Mouse (Mus musculus) cerebellum, adult 8-10 months (tissue): Measurements from ENCODE around the gene Cygb.
"Not testable (repeated sequence)": the region's sequence is repeated elsewhere in the genome, so short reads cannot be mapped to it uniquely, and the experiment has no call there.

Experiments used
- DNase-seq: peaks from one replicate; pipeline ENCODE4 v3.0.0; 2022

Cygb gene

DNA sequence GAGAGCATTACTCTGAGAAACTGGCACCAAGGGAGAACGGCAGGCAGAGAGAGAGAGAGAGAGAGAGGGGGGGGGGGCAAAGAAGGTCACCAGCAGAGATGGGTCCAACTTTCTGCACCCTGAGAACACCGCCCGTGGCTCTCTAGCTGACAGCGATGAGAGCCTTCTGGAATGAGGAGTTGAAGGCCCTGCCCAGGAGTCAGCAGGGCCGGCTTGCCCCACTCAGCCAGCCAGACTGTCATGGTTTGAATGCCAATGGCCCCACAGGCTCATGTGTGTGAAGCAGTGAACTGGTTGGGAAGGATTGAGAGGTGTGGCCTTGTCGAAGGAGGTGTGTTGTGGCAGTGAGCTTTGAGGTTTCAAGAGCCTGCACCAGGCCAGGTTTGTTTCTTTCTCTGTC lies 40.9 kb downstream of the Cygb start:
- no peak for DNase-seq

DNA sequence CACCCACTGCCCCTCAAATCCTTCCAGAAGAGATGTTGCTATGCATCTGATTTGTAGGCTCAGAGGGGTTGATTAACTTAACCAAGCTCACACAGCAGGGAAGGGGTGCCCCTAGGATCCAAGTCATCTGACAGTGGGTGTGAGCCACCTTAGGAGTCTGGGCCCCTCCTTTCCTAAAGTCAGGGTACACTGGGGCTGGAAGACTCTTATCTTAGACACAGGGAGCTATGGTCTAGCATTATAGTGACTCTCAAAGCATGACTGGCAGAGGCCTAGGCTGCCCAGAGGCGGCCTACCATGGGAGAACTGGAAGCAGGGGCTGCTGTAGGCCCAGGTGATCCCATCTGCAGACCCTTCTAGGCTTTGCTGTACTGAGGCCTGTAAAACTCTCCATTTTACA lies 41.6 kb downstream of the Cygb start:
- DNase-seq = no peak

DNA sequence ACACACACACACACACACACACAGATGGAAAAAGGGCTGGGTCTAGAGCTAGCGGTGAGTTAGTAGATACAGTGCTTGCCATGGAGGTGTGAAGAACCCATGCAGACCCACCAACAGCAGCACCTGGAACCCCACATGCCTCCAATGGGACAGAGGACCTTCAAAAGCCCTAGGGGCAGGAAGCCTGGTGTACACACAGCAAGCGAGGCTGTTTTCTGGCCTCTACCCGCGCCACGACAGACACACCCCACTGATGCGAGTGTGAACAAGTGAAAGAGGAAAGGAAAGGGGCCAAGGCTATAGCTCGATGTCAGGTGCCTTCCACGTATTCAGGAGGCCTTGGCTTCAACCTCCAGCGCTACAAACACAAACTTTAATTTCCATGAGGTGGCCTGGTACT lies 42.2 kb downstream of the Cygb start:
- no peak for DNase-seq

DNA sequence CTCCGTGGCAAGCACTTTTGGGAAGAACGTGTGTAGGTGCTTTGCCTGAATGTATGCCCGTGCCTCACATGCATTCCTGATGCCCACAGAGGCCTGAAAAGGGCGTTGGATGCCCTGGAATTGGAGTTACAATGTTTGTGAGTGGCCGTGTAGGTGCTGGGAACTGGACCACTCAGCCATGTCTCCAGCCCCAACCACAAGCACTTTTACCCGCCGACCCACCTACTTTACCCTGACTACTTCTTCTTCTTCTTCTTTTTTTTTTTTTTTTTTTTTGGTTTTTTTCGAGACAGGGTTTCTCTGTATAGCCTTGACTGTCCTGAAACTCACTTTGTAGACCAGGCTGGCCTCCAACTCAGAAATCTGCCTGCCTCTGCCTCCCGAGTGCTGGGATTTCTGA lies 42.9 kb downstream of the Cygb start:
- not testable (repeated sequence) for DNase-seq

DNA sequence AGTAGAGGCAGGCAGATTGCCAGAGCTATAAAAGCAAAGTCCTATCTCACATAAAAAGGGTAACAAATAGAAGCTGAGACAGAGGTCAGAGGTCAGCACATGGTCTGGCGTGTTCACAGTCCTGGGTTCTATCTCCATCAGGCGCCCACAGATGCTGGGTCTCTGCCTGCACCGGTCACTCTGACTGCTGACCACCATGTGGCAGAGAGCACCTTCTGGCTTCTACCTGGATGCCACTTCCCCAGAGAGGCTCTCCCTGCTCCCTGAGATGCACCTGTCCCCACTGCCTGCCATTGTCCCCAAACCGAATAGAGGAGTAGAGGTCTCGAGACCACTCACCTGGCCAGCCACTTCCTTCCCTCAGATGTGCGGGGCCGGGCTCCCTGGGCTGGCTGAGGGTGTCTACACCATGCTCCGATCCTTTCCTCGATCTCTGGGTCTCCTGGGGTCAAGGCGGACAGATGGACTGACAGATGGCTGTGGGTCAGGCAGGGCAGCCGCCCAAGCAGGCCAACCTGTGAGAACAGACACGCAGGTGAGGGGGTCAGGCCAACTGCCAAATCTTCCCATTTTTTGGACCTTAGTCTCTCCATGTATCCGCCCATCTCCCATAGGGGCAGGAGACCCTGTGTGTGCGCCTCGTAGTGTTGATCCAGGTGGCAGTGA lies 44.0 kb downstream of the Cygb start:
- peak; percentile 95 for DNase-seq

DNA sequence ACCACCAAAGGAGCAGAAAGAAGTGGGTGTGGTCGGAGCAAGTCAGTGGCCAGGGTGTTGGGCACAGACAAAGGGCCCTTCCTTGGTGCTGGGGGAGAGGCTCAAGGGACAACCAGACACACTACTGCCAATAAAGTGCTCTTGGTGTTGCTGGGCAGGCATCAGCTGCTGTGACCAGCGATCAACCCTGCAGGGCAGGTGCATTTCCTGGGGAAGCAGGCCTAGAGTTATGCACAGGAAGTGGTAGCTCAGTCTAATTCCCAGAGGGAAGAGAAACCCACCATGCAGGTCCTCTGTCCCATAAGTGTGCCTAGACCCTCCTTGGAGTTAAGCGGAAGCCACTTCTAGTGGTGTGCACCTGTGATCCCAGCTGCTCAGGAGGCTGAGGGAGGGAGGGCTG lies 46.4 kb downstream of the Cygb start:
- DNase-seq = no peak

DNA sequence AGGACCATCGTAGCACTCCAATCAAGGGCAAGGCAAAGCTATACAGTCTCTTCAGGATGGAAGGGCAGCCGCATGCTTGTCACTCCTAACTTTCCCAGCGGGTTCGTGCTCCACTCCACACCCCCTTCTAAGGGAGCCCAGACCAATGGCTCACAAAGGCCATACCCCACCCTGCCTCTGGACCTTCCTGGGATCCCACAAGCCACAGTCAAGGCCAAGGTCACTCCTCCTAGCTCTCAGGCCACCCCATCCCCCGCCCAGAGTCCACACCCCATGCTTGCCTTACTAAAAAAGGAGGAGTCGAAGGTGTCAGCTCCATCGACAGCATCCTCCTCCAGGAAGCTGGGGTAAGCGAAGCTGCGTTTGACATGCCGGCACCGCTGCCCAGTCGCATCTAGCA lies 50.0 kb downstream of the Cygb start:
- DNase-seq = no peak

DNA sequence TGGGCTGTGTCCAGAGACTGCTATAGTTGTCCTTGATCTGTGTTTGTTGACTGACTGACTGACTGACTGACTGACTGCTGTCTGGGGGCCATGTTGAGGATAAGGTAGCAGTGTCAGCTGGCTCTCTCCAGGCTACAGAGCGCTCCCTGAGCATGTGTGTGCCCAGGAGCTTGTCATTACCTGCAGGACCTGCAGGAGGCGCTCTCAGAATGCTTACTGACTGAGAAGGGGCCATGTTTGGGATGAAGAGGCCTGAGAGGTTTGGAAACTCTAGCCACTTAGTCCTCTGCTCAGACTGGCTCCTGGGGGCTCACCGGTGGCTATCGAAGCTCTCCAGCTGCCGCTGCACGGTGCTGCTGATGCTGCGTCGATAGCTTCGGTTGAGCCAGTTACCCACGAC lies 50.8 kb downstream of the Cygb start:
- DNase-seq = no peak

DNA sequence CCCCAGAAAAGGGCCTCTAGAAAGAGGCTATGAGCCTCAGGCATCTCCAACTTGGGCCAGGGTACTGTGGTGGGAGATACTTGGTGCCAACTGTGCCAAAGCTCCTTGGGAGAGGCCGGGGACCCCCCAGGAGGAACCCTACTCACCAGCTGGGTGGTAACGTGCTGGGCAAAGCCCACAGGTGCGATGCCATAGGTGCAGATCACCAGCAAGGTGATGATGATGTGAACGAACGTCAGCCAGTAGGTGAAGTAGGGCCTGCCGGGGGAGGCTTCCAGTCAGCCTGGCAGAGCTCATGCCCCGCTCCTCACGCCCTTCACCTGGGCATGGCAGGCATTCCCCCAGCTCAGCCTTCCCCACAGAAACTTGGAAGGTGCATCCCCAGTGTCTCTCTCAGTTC lies 52.1 kb downstream of the Cygb start:
- no peak for DNase-seq

DNA sequence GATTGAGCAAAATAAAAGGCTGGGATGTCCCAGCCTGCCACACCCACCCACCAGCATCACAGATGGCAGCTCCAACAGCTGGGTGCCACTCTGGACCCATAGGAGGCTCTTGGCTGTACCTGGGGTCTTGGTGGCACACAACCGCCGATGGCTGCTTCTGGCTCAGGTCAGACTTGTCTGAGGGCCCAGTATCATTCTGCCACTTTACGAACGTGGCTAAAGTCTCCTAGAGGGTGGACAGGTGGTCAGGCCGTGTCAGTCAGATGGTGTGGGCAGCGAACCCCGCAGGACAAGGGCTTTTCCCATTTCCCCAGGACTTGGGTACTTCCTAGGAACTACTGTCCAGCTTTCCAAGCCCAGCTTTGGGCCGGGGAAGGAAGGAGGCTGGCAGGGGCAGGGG lies 52.9 kb downstream of the Cygb start:
- DNase-seq = no peak

DNA sequence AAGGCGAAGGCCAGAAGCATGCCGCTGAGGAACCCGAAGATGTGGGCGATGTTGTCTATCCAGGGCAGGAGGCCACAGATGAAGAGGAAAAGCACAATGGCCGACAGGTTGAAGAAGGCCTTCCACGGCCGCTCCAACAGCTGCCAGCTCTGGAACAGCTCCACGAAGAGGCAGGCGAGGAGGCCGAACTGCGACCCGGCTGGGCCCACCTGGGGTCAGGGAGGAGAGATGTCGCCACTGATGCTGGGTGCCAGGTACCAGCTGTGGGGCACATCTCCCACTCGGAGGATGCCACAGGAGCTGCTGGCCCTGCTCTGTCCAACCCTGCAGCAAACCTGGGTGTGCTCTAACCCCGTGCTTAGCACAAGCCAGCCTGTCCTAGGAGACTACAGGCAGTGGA lies 54.9 kb downstream of the Cygb start:
- no peak for DNase-seq

DNA sequence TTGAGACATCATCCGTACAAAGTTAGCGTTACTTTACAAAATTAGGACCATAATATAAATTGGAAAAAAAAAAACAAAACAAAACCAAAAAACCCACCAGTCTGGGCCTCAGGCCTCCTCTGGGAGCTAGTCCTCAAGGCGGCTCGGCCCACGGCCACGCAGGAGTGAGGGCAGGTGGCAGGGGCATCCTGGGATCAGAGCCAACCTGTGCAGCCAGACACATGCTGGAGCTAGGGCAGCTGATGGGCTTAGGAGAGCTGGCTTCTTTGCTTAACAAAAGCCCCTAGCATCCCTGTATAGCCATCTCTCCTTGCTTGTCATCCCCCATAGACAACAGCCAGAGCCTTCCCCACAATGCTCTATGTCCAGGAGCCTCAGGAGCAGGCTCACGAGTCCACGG lies 55.9 kb downstream of the Cygb start:
- DNase-seq = no peak

DNA sequence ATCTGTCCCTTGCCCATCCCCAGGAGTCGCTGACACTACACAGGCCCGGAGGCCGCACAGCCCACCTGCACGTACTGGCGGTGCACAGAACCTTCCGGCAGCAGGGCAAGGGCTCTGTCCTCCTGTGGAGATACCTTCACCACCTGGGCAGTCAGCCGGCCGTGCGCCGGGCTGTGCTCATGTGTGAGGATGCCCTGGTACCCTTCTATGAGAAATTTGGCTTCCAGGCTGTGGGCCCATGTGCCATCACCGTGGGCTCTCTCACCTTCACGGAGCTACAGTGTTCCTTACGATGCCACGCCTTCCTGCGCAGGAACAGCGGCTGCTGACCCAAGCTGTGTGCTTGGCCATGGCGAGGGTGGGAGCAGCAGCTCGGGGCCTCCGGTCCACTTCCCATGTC lies 57.3 kb downstream of the Cygb start:
- no peak for DNase-seq
